Mouse (Mus musculus): ENCODE results near the gene Jade1. TPM values are rescaled to one million over a fixed set of nuclear protein-coding genes. Genes with fewer than 3 reads are reported as not detected.

Gene Jade1
- polyA plus RNA-seq, 1 experiment from 2014 or later, result 19.6 TPM

DNA sequence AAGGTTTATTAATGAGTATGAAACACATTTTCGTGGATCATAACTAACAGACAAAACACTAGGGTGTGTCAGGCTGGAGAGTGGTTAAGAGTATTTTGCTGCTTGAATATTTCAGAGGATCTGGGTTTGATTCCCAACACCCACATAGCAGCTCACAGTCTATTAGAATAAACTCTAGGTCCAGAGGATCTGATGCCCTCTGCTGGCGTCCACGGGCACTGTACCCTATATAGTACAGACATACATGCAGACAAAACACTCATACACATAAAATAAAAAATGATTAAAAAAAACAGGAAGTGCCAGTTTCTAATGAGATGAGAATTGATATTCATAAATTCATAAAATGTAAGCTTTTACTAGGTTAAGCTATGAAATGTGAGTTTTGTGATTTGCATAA lies 56.7 kb downstream of the Jade1 start:
- H3K4me3 ChIP-seq, result no peak overlapping the region
- H3K27me3 ChIP-seq (ENCODE audit: poor library complexity, severe bottlenecking), result no peaks in the 10 kb centered on the region
- 0 out of 2 replicates have a peak, but pooled peaks cover 3% of the 10 kb centered on the region for H3K9me3 ChIP-seq
- no peak for DNase-seq (ENCODE audit: extremely low spot score, low spot score)
- H3K27ac ChIP-seq, result no peak overlapping the region
- H3K4me1 ChIP-seq, result no peaks in the 10 kb centered on the region
- WGBS, result 99% methylated on average over 3 of the region's 3 CpGs
- peaks cover 72% of the 10 kb centered on the region for H3K36me3 ChIP-seq (replicated peaks)

- Histone ChIP-seq H3K27ac (no peak overlapping the region), H3K9me3 (0 out of 2 replicates have a peak, but pooled peaks cover 3% of the 10 kb centered on the region), H3K4me3 (no peak overlapping the region), H3K36me3 (replicated peaks) (peaks cover 62% of the 10 kb centered on the region), H3K27me3 (ENCODE audit: poor library complexity, severe bottlenecking) (no peaks in the 10 kb centered on the region), H3K4me1 (no peaks in the 10 kb centered on the region)
- no peak for DNase-seq (ENCODE audit: extremely low spot score, low spot score)
- WGBS, result 93% methylated on average over 9 of the region's 9 CpGs
These were observed 58.2 kb downstream of the Jade1 start for GRCm38 (mm10) chr3:41613706-41614105.

- 92% methylated on average over 5 of the region's 5 CpGs for WGBS
- Histone ChIP-seq H3K9me3 (0 out of 2 replicates have a peak, but pooled peaks cover 3% of the 10 kb centered on the region), H3K4me3 (no peak overlapping the region), H3K4me1 (no peaks in the 10 kb centered on the region), H3K27me3 (ENCODE audit: poor library complexity, severe bottlenecking) (no peaks in the 10 kb centered on the region), H3K27ac (no peak overlapping the region), H3K36me3 (replicated peaks) (peaks cover 55% of the 10 kb centered on the region)
- no peak for DNase-seq (ENCODE audit: extremely low spot score, low spot score)
These were observed 58.9 kb downstream of the Jade1 start for GRCm38 (mm10) chr3:41614230-41614985.

DNA sequence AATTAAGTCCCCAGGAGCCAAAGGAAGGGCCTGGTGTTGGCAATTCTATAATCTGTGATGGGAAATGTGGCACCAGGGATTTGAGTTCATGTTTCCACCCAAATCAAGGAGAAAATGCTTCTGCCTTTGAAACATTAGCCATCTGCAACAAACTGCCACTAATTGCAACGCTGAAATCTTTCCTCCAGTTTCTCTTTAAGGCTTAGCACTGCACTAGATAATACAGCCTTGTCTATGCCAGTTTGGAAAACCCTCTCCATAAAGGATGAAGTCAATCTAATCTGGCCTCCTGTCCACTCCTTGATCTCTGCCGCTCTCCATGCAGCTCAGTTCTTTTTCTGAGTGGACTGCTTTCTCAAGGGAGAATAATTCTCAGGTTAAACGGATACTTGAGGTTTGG lies 62.5 kb downstream of the Jade1 start:
- Histone ChIP-seq H3K27ac (no peak overlapping the region), H3K36me3 (replicated peaks) (peaks cover 19% of the 10 kb centered on the region), H3K9me3 (no peaks in the 10 kb centered on the region), H3K4me1 (no peaks in the 10 kb centered on the region), H3K27me3 (ENCODE audit: poor library complexity, severe bottlenecking) (no peaks in the 10 kb centered on the region), H3K4me3 (no peak overlapping the region)
- WGBS, result 75% methylated on average over 3 of the region's 3 CpGs
- DNase-seq (ENCODE audit: extremely low spot score, low spot score), result no peak

- Histone ChIP-seq H3K27me3 (ENCODE audit: poor library complexity, severe bottlenecking) (no peaks in the 10 kb centered on the region), H3K9me3 (no peaks in the 10 kb centered on the region), H3K4me3 (no peak overlapping the region), H3K36me3 (replicated peaks) (peaks cover 19% of the 10 kb centered on the region), H3K27ac (no peak overlapping the region), H3K4me1 (no peaks in the 10 kb centered on the region)
- DNase-seq (ENCODE audit: extremely low spot score, low spot score), result no peak
- 91% methylated on average over 3 of the region's 3 CpGs for WGBS
These were observed 63.0 kb downstream of the Jade1 start for GRCm38 (mm10) chr3:41618488-41618887.

DNA sequence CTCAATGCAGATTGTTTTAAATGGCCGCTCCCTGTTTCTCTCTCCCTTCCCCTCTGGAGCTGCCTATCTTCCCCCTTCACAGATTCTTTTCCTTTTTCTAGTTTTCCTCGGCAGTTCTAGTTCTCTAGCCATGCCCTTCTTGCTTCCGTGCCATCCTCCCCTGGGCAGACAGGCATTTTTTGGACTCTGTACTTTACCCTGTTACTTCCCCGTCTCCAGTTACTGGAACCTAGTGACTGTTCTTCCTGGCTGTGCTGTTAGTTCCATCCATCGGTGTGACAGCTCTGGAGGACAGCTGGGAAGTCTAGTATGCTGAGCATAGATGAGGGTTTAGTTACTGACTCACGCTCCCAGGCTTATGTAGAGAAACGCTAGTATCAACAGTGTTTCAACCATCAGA lies 65.4 kb downstream of the Jade1 start:
- Histone ChIP-seq H3K36me3 (replicated peaks) (peaks cover 11% of the 10 kb centered on the region), H3K27me3 (ENCODE audit: poor library complexity, severe bottlenecking) (no peaks in the 10 kb centered on the region), H3K4me3 (no peak overlapping the region), H3K4me1 (no peaks in the 10 kb centered on the region), H3K27ac (no peak overlapping the region), H3K9me3 (no peaks in the 10 kb centered on the region)
- WGBS, result 91% methylated on average over 7 of the region's 7 CpGs
- DNase-seq (ENCODE audit: extremely low spot score, low spot score), result no peak

DNA sequence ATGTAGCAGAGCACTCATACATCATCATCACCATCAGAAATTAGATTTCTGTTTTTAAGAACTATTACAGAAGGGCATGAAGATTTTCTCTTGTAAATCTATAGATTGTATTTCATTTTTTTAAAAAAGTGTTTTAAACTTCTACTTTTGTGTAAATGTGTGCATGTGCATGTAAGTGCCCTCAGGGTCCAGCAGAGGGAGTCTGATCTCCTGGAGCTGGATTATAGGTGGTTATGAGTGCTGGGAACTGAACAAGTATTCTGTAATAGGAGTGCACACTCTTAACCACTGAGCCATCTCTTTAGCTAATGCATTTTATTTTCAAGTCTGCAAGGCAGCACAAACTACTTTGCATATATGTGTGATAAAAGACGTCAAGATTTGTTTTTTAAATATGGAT lies 100.1 kb downstream of the Jade1 start:
- peaks cover 60% of the 10 kb centered on the region for H3K36me3 ChIP-seq (replicated peaks)
- WGBS, result 92% methylated on average over 1 of the region's 1 CpGs
- no peak overlapping the region for H3K27ac ChIP-seq

More for the DNA sequence above, 100.1 kb downstream of the Jade1 start:
- Histone ChIP-seq H3K9me3 (no peaks in the 10 kb centered on the region), H3K4me3 (no peak overlapping the region), H3K27me3 (ENCODE audit: poor library complexity, severe bottlenecking) (no peaks in the 10 kb centered on the region), H3K4me1 (no peaks in the 10 kb centered on the region)
- DNase-seq (ENCODE audit: extremely low spot score, low spot score), result no peak

Other genes starting within 250 kb of the Jade1 start
- gene Sclt1, start 186.8 kb downstream of the Jade1 start, polyA plus RNA-seq (2016; fragmentation: Nextera tagmentation; extraction: Ambion mirVana), result 21.7 and 23.3 TPM in 2 replicates
- 21.0 and 21.6 TPM in 2 replicates for gene D3Ertd751e, start 186.9 kb downstream of the Jade1 start, polyA plus RNA-seq (2016; fragmentation: Nextera tagmentation; extraction: Ambion mirVana)

All from forebrain, embryonic 10.5 days (tissue).